Mouse (Mus musculus): ENCODE data around the gene Slc16a14. TPM values are rescaled to one million over a fixed set of nuclear protein-coding genes. Genes with fewer than 3 reads are reported as not detected.

The Slc16a14 gene
- polyA plus RNA-seq, 1 experiment from 2014 or later: 0.42 TPM

DNA sequence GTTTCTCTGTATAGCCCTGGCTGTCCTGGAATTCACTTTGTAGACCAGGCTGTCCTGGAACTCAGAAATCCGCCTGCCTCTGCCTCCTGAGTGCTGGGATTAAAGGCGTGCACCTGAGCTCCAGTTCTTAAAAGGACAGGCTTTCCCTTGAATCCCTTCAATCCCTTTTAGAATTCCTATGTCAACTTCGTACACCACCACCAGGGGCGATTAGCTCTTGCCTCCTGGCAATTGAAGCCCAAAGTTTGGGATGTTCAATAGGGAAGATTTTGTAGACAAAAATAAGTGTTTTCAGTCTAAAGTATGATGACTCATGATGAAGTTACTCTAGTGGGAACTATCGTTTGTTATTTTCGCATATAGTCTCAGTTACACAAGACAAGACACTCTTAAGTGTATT lies 37.6 kb downstream of the Slc16a14 start:
- Histone ChIP-seq H3K27ac (ENCODE audit: low read length) (no peak overlapping the region), H3K4me1 (ENCODE audit: control insufficient read depth, insufficient read depth, low read length) (no peaks in the 10 kb centered on the region), H3K4me3 (ENCODE audit: low read depth, low read length) (no peak overlapping the region), H3K4me2 (replicated peaks; ENCODE audit: low read depth, low read length) (no peak overlapping the region), H3K36me3 (ENCODE audit: control insufficient read depth, insufficient read depth, low read length) (no peaks in the 10 kb centered on the region), H3K9ac (replicated peaks; ENCODE audit: low read depth, low read length) (no peak overlapping the region), H3K27me3 (ENCODE audit: control insufficient read depth, insufficient read depth, low read length) (no peaks in the 10 kb centered on the region), H3K9me3 (ENCODE audit: control insufficient read depth, low read depth, low read length) (no peaks in the 10 kb centered on the region)
- WGBS: 82% methylated on average over 6 of the region's 6 CpGs
- no peak for ATAC-seq (ENCODE audit: insufficient number of reproducible peaks, insufficient read depth, low FRiP score, low read depth)

DNA sequence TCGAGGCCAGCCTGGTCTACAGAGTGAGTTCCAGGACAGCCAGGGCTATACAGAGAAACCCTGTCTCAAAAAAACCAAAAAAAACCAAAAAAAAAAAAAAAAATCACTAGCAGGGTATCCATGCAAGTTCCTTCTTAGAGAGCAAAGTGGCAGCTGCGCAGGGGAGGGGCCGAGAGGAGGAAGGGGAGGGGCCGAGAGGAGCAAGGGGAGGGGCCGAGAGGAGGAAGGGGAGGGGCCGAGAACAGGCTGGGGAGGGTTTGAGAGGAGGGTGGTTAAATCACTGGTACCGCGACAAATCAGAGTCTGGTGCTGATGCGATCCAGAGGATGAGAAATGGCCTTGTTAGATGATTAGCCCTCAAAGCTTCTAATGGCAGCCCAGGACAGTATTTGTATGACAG lies 43.2 kb downstream of the Slc16a14 start:
- 91% methylated on average over 9 of the region's 9 CpGs for WGBS
- Histone ChIP-seq H3K4me3 (ENCODE audit: low read depth, low read length) (no peak overlapping the region), H3K4me1 (ENCODE audit: control insufficient read depth, insufficient read depth, low read length) (no peaks in the 10 kb centered on the region), H3K9ac (replicated peaks; ENCODE audit: low read depth, low read length) (no peak overlapping the region), H3K27me3 (ENCODE audit: control insufficient read depth, insufficient read depth, low read length) (no peaks in the 10 kb centered on the region), H3K9me3 (ENCODE audit: control insufficient read depth, low read depth, low read length) (no peaks in the 10 kb centered on the region), H3K4me2 (replicated peaks; ENCODE audit: low read depth, low read length) (no peak overlapping the region), H3K27ac (ENCODE audit: low read length) (no peak overlapping the region), H3K36me3 (ENCODE audit: control insufficient read depth, insufficient read depth, low read length) (no peaks in the 10 kb centered on the region)
- ATAC-seq (ENCODE audit: insufficient number of reproducible peaks, insufficient read depth, low FRiP score, low read depth): no peak

DNA sequence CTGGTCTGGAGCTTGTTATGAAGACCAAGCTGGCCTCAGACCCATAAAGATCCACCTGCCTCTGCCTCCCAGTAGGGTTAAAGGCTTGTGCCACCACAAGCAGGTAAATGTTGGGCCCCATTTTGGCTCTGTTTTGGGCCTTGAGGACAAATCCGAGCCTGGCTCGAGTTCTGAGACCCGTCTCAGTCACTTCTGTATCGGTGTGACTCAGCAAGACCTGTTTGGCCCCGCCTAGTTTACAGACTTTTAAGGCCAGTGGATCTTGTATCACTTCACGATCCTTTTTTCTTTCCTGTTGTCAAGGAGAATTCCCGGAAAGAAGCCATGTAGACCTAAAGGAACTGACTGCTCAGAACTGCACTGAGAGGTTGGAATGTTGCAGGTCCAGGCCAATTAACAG lies 44.4 kb downstream of the Slc16a14 start:
- Histone ChIP-seq H3K27ac (ENCODE audit: low read length) (no peak overlapping the region), H3K36me3 (ENCODE audit: control insufficient read depth, insufficient read depth, low read length) (no peaks in the 10 kb centered on the region), H3K4me1 (ENCODE audit: control insufficient read depth, insufficient read depth, low read length) (no peaks in the 10 kb centered on the region), H3K4me3 (ENCODE audit: low read depth, low read length) (no peak overlapping the region), H3K9me3 (ENCODE audit: control insufficient read depth, low read depth, low read length) (no peaks in the 10 kb centered on the region), H3K9ac (replicated peaks; ENCODE audit: low read depth, low read length) (no peak overlapping the region), H3K27me3 (ENCODE audit: control insufficient read depth, insufficient read depth, low read length) (no peaks in the 10 kb centered on the region), H3K4me2 (replicated peaks; ENCODE audit: low read depth, low read length) (no peak overlapping the region)
- ATAC-seq (ENCODE audit: insufficient number of reproducible peaks, insufficient read depth, low FRiP score, low read depth): no peak
- WGBS: 81% methylated on average over 7 of the region's 7 CpGs

- whole genome bisulfite sequencing: 35% methylated on average over 7 of the region's 7 CpGs
- Histone ChIP-seq H3K27ac (ENCODE audit: low read length) (no peak overlapping the region), H3K36me3 (ENCODE audit: control insufficient read depth, insufficient read depth, low read length) (no peaks in the 10 kb centered on the region), H3K27me3 (ENCODE audit: control insufficient read depth, insufficient read depth, low read length) (no peaks in the 10 kb centered on the region), H3K4me2 (replicated peaks; ENCODE audit: low read depth, low read length) (no peak overlapping the region), H3K9ac (replicated peaks; ENCODE audit: low read depth, low read length) (no peak overlapping the region), H3K4me3 (ENCODE audit: low read depth, low read length) (no peak overlapping the region), H3K9me3 (ENCODE audit: control insufficient read depth, low read depth, low read length) (no peaks in the 10 kb centered on the region), H3K4me1 (ENCODE audit: control insufficient read depth, insufficient read depth, low read length) (no peaks in the 10 kb centered on the region)
- ATAC-seq (ENCODE audit: insufficient number of reproducible peaks, insufficient read depth, low FRiP score, low read depth): no peak
Measured at GRCm38 (mm10) chr1:84890005-84890393, 44.9 kb downstream of the Slc16a14 start.

DNA sequence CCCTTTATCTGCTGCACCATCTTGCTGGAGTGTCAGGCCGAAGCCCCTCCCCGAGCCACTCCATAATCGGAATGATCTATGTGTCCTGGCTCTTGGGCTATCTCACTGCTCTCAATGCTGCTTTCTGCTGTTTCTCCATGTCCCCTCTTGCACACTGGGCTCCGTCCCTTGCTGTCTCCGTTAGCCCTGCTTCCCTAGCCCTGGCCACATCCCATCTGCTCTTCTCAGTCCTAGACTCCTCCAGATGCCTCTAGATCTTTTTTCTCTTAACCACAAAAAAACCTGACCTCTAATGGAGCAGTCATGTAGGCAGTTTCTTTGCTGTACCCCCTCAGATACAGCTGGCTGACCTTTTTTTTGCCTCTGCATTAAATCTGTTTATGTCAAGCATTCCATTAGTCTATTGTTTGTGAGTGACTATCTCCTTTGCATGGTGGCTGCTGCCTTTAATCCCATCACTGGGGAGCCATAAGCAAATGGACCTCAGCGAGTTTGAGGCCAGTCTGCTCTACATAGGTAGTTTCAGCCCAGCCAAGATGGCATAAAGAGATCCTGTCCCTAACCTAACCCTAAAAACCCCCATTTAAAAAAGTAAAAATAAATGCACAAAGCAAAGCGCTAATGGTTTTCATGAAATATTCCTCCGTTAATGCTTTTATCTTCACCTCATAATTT lies 45.5 kb downstream of the Slc16a14 start:
- no peaks in the 10 kb centered on the region for H3K4me1 ChIP-seq (ENCODE audit: control insufficient read depth, insufficient read depth, low read length)
- no peak overlapping the region for H3K4me2 ChIP-seq (replicated peaks; ENCODE audit: low read depth, low read length)
- no peaks in the 10 kb centered on the region for H3K27me3 ChIP-seq (ENCODE audit: control insufficient read depth, insufficient read depth, low read length)
- H3K36me3 ChIP-seq (ENCODE audit: control insufficient read depth, insufficient read depth, low read length): no peaks in the 10 kb centered on the region
- 50% methylated on average over 8 of the region's 8 CpGs for WGBS
- no peak overlapping the region for H3K27ac ChIP-seq (ENCODE audit: low read length)
- H3K4me3 ChIP-seq (ENCODE audit: low read depth, low read length): no peak overlapping the region
- H3K9me3 ChIP-seq (ENCODE audit: control insufficient read depth, low read depth, low read length): no peaks in the 10 kb centered on the region
- ATAC-seq (ENCODE audit: insufficient number of reproducible peaks, insufficient read depth, low FRiP score, low read depth): no peak
- H3K9ac ChIP-seq (replicated peaks; ENCODE audit: low read depth, low read length): no peak overlapping the region

GRCm38 (mm10) chr1:84885921-84886320 lies 49.0 kb downstream of the Slc16a14 start:
- H3K4me3 ChIP-seq (ENCODE audit: low read depth, low read length): no peak overlapping the region
- no peaks in the 10 kb centered on the region for H3K27me3 ChIP-seq (ENCODE audit: control insufficient read depth, insufficient read depth, low read length)
- no peak overlapping the region for H3K4me2 ChIP-seq (replicated peaks; ENCODE audit: low read depth, low read length)
- 89% methylated on average over 6 of the region's 6 CpGs for WGBS
- ATAC-seq (ENCODE audit: insufficient number of reproducible peaks, insufficient read depth, low FRiP score, low read depth): no peak
- no peaks in the 10 kb centered on the region for H3K36me3 ChIP-seq (ENCODE audit: control insufficient read depth, insufficient read depth, low read length)
- no peak overlapping the region for H3K9ac ChIP-seq (replicated peaks; ENCODE audit: low read depth, low read length)
- no peaks in the 10 kb centered on the region for H3K9me3 ChIP-seq (ENCODE audit: control insufficient read depth, low read depth, low read length)
- H3K4me1 ChIP-seq (ENCODE audit: control insufficient read depth, insufficient read depth, low read length): no peaks in the 10 kb centered on the region
- no peak overlapping the region for H3K27ac ChIP-seq (ENCODE audit: low read length)

DNA sequence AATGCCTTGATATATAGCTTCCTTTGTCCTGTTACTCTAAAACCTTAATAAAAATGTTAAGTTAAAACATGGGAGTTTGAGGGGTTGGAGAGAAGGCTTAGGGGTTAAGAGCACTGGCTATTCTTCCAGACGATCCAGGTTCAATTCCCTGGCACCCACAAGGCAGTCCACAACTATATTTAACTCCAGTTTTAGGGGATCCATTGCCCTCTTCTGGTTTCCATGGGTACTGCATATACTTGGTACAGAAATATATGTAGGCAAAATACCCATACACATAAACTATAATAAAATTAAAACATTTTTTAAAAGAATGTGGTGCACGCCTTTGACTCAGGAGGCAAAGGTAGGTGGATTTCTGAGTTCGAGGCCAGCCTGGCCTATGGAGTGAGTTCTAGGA lies 49.8 kb downstream of the Slc16a14 start:
- Histone ChIP-seq H3K4me1 (ENCODE audit: control insufficient read depth, insufficient read depth, low read length) (no peaks in the 10 kb centered on the region), H3K27ac (ENCODE audit: low read length) (no peak overlapping the region), H3K36me3 (ENCODE audit: control insufficient read depth, insufficient read depth, low read length) (no peaks in the 10 kb centered on the region), H3K27me3 (ENCODE audit: control insufficient read depth, insufficient read depth, low read length) (no peaks in the 10 kb centered on the region), H3K9ac (replicated peaks; ENCODE audit: low read depth, low read length) (no peak overlapping the region), H3K9me3 (ENCODE audit: control insufficient read depth, low read depth, low read length) (no peaks in the 10 kb centered on the region), H3K4me2 (replicated peaks; ENCODE audit: low read depth, low read length) (no peak overlapping the region), H3K4me3 (ENCODE audit: low read depth, low read length) (no peak overlapping the region)
- WGBS: 79% methylated on average over 3 of the region's 3 CpGs
- ATAC-seq (ENCODE audit: insufficient number of reproducible peaks, insufficient read depth, low FRiP score, low read depth): no peak

DNA sequence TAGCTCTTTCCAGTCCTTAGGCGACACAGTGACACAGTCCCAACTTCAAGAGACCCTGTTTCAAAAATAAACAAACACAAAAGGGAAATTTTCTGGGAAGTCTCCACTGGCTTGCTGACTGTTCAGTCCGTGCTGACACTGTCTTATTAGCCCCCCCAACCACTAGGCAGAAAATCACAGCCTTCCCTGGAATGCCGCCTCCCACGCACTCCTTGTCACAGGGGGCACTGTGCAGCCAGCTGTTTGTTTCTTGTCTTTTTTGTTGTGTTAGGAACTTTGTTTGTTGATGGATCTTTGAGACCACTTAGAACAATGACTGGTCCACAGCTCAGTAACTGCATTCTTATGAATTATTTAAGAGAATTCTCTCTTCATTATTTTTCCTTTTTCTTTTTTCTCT lies 51.0 kb downstream of the Slc16a14 start:
- WGBS: 67% methylated on average over 4 of the region's 4 CpGs
- H3K4me2 ChIP-seq (replicated peaks; ENCODE audit: low read depth, low read length): no peak overlapping the region

GRCm38 (mm10) chr1:84882937-84883336 lies 52.0 kb downstream of the Slc16a14 start:
- no peaks in the 10 kb centered on the region for H3K27me3 ChIP-seq (ENCODE audit: control insufficient read depth, insufficient read depth, low read length)
- no peaks in the 10 kb centered on the region for H3K36me3 ChIP-seq (ENCODE audit: control insufficient read depth, insufficient read depth, low read length)
- ATAC-seq (ENCODE audit: insufficient number of reproducible peaks, insufficient read depth, low FRiP score, low read depth): no peak
- H3K4me2 ChIP-seq (replicated peaks; ENCODE audit: low read depth, low read length): no peak overlapping the region
- no peak overlapping the region for H3K4me3 ChIP-seq (ENCODE audit: low read depth, low read length)
- no peaks in the 10 kb centered on the region for H3K4me1 ChIP-seq (ENCODE audit: control insufficient read depth, insufficient read depth, low read length)
- H3K27ac ChIP-seq (ENCODE audit: low read length): no peak overlapping the region
- H3K9ac ChIP-seq (replicated peaks; ENCODE audit: low read depth, low read length): no peak overlapping the region
- no peaks in the 10 kb centered on the region for H3K9me3 ChIP-seq (ENCODE audit: control insufficient read depth, low read depth, low read length)
- 90% methylated on average over 4 of the region's 4 CpGs for WGBS

More for the DNA sequence above, 51.0 kb downstream of the Slc16a14 start:
- no peak overlapping the region for H3K27ac ChIP-seq (ENCODE audit: low read length)
- no peaks in the 10 kb centered on the region for H3K9me3 ChIP-seq (ENCODE audit: control insufficient read depth, low read depth, low read length)
- H3K9ac ChIP-seq (replicated peaks; ENCODE audit: low read depth, low read length): no peak overlapping the region
- H3K4me1 ChIP-seq (ENCODE audit: control insufficient read depth, insufficient read depth, low read length): no peaks in the 10 kb centered on the region
- H3K36me3 ChIP-seq (ENCODE audit: control insufficient read depth, insufficient read depth, low read length): no peaks in the 10 kb centered on the region
- ATAC-seq (ENCODE audit: insufficient number of reproducible peaks, insufficient read depth, low FRiP score, low read depth): no peak
- H3K4me3 ChIP-seq (ENCODE audit: low read depth, low read length): no peak overlapping the region
- no peaks in the 10 kb centered on the region for H3K27me3 ChIP-seq (ENCODE audit: control insufficient read depth, insufficient read depth, low read length)
